Mouse (Mus musculus): ENCODE data around the gene Ikzf2.

GRCm38 (mm10) chr1:69727968-69728367 lies 40.9 kb upstream of the Ikzf2 start:
- TF ChIP-seq CTCF (IDR thresholded peaks at IDR 0.05; ENCODE audit: extremely low read depth, insufficient read depth, low read length): no peak
- TF ChIP-seq POLR2A (IDR thresholded peaks at IDR 0.05; ENCODE audit: extremely low read depth, insufficient read depth, low read length): no peak
